Mouse (Mus musculus) MEL (cell line): ENCODE data around the gene Pip5k1b. TPM values are rescaled to one million over a fixed set of nuclear protein-coding genes. Genes with fewer than 3 reads are reported as not detected.

Experiments used
- DNase-seq: peaks from one replicate; pipeline ENCODE4 v3.0.0; 2011; ENCODE audit warnings: low read depth, low spot score
- H3K27ac ChIP-seq: 2 replicates; pipeline ENCODE4 v1.5.1; 2012; ENCODE audit warnings: low read depth, mild to moderate bottlenecking, control low read depth, low read length, moderate library complexity; ENCODE audit not compliant: control insufficient read depth
- H3K27me3 ChIP-seq, 2 experiments: fragments of 150-350 bp in 1 of 2; sonication (generic) in 1 of 2; 2 replicates each; pipeline ENCODE4 v1.6.1; 2012; ENCODE audit warnings: low read length in 2 of 2, mild to moderate bottlenecking in 2 of 2, improper control_type of control experiment in 1 of 2, moderate library complexity in 1 of 2; ENCODE audit not compliant: insufficient read depth in 2 of 2, control insufficient read depth in 1 of 2
- H3K36me3 ChIP-seq, 2 experiments: 2 replicates each; pipeline ENCODE4 v1.6.1; 2012 to 2014; ENCODE audit warnings: low read length in 2 of 2, improper control_type of control experiment in 1 of 2, inconsistent platforms in 1 of 2, mild to moderate bottlenecking in 1 of 2; ENCODE audit not compliant: insufficient read depth in 2 of 2, control insufficient read depth in 1 of 2
- H3K4me1 ChIP-seq, 2 experiments: fragments of 150-350 bp in 1 of 2; sonication (generic) in 1 of 2; 2 replicates each; pipeline ENCODE4 v1.6.1; 2012; ENCODE audit warnings: low read length in 2 of 2, improper control_type of control experiment in 1 of 2, mild to moderate bottlenecking in 1 of 2; ENCODE audit not compliant: insufficient read depth in 2 of 2, control insufficient read depth in 1 of 2
- H3K4me3 ChIP-seq, 2 experiments: fragments of 150-350 bp in 1 of 2; sonication (generic) in 1 of 2; 2 replicates each; pipeline ENCODE4 v1.5.1; 2012; ENCODE audit warnings: low read depth in 2 of 2, low read length in 2 of 2, mild to moderate bottlenecking in 2 of 2, moderate library complexity in 2 of 2, control low read depth in 1 of 2, improper control_type of control experiment in 1 of 2; ENCODE audit not compliant: control insufficient read depth in 1 of 2, insufficient read depth in 1 of 2
- H3K79me2 ChIP-seq: 2 replicates; pipeline ENCODE4 v1.6.1; 2012; ENCODE audit warnings: mild to moderate bottlenecking, low read length, moderate library complexity; ENCODE audit not compliant: control insufficient read depth, poor library complexity, insufficient read depth
- H3K9ac ChIP-seq: 2 replicates; pipeline ENCODE4 v1.6.1; 2012; ENCODE audit warnings: low read depth, mild to moderate bottlenecking, control low read depth, low read length, moderate library complexity; ENCODE audit not compliant: control insufficient read depth, poor library complexity, severe bottlenecking
- H3K9me3 ChIP-seq: fragments of 150-350 bp; sonication (generic); replicated peaks from 2 replicates; pipeline ENCODE4 v1.6.1; 2012; ENCODE audit warnings: mild to moderate bottlenecking, low read length, improper control_type of control experiment, moderate library complexity; ENCODE audit not compliant: insufficient read depth
- BHLHE40 ChIP-seq: IDR thresholded peaks from 2 replicates; pipeline ENCODE4 v1.6.1; 2012; ENCODE audit warnings: low read depth, mild to moderate bottlenecking, inconsistent platforms, low read length, improper control_type of control experiment, borderline replicate concordance
- CHD1 ChIP-seq: IDR thresholded peaks from 2 replicates; pipeline ENCODE4 v1.6.1; 2012; ENCODE audit warnings: low read depth, mild to moderate bottlenecking, inconsistent platforms, low read length, improper control_type of control experiment
- CHD2 ChIP-seq: IDR thresholded peaks from 2 replicates; pipeline ENCODE4 v1.6.1; 2011; ENCODE audit warnings: low read length, improper control_type of control experiment
- CTCF ChIP-seq, 3 experiments: IDR thresholded peaks in 2 of 3; conservative IDR thresholded peaks in 1 of 3; 2 replicates each; pipeline ENCODE4 v1.5.1; 2011 to 2012; ENCODE audit warnings: low read length in 3 of 3, low read depth in 2 of 3, mild to moderate bottlenecking in 2 of 3, improper control_type of control experiment in 1 of 3, inconsistent platforms in 1 of 3, mixed read lengths in 1 of 3, moderate library complexity in 1 of 3; ENCODE audit not compliant: control insufficient read depth in 1 of 3, insufficient read depth in 1 of 3, poor library complexity in 1 of 3, severe bottlenecking in 1 of 3
- E2F4 ChIP-seq: IDR thresholded peaks from 2 replicates; pipeline ENCODE4 v1.6.1; 2011; ENCODE audit warnings: low read depth, low read length, improper control_type of control experiment, borderline replicate concordance
- ELF1 ChIP-seq: IDR thresholded peaks from 2 replicates; pipeline ENCODE4 v1.6.1; 2014; ENCODE audit warnings: low read depth, mild to moderate bottlenecking, inconsistent platforms, low read length, improper control_type of control experiment, moderate library complexity
- EP300 ChIP-seq, 2 experiments: IDR thresholded peaks; 2 replicates each; pipeline ENCODE4 v1.6.1; 2011; ENCODE audit warnings: improper control_type of control experiment in 2 of 2, low read length in 2 of 2, low read depth in 1 of 2, mild to moderate bottlenecking in 1 of 2
- JUND ChIP-seq: IDR thresholded peaks from 2 replicates; pipeline ENCODE4 v1.6.1; 2011; ENCODE audit warnings: low read depth, mild to moderate bottlenecking, improper control_type of control experiment, low read length
- KAT2A ChIP-seq: conservative IDR thresholded peaks from 2 replicates; pipeline ENCODE4 v1.6.1; 2012; ENCODE audit warnings: low read depth, low read length, improper control_type of control experiment, inconsistent platforms
- MAFK ChIP-seq: IDR thresholded peaks from 2 replicates; pipeline ENCODE4 v1.6.1; 2011; ENCODE audit warnings: low read depth, mild to moderate bottlenecking, low read length, improper control_type of control experiment, borderline replicate concordance
- MAX ChIP-seq: IDR thresholded peaks from 2 replicates; pipeline ENCODE4 v1.6.1; 2011; ENCODE audit warnings: low read length, improper control_type of control experiment
- MEF2A ChIP-seq: IDR thresholded peaks from 2 replicates; pipeline ENCODE4 v1.6.1; 2014; ENCODE audit warnings: low read depth, mild to moderate bottlenecking, inconsistent platforms, low read length, improper control_type of control experiment; ENCODE audit not compliant: poor library complexity, insufficient replicate concordance, severe bottlenecking; ENCODE audit errors: extremely low read depth
- MXI1 ChIP-seq: IDR thresholded peaks from 2 replicates; pipeline ENCODE4 v1.6.1; 2011; ENCODE audit warnings: mild to moderate bottlenecking, low read depth, low read length, improper control_type of control experiment
- MYB ChIP-seq: IDR thresholded peaks from 2 replicates; pipeline ENCODE4 v1.6.1; 2011; ENCODE audit warnings: mild to moderate bottlenecking, low read depth, low read length, improper control_type of control experiment
- NELFE ChIP-seq: IDR thresholded peaks from 2 replicates; pipeline ENCODE4 v1.6.1; 2011; ENCODE audit warnings: low read depth, low read length, improper control_type of control experiment
- NRF1 ChIP-seq: IDR thresholded peaks from 2 replicates; pipeline ENCODE4 v1.6.1; 2014; ENCODE audit warnings: low read depth, mild to moderate bottlenecking, inconsistent platforms, low read length, improper control_type of control experiment, moderate library complexity; ENCODE audit not compliant: poor library complexity, insufficient read depth, severe bottlenecking
- POLR2A ChIP-seq, 2 experiments: IDR thresholded peaks; 2 replicates each; pipeline ENCODE4 v1.6.1; 2011 to 2012; ENCODE audit warnings: low read length in 2 of 2, mild to moderate bottlenecking in 2 of 2, control low read depth in 1 of 2, improper control_type of control experiment in 1 of 2, low read depth in 1 of 2, moderate library complexity in 1 of 2; ENCODE audit not compliant: control insufficient read depth in 1 of 2, insufficient read depth in 1 of 2, poor library complexity in 1 of 2
- POLR2AphosphoS5 ChIP-seq: IDR thresholded peaks from 2 replicates; pipeline ENCODE4 v1.6.1; 2012; ENCODE audit warnings: low read depth, borderline replicate concordance, mild to moderate bottlenecking, inconsistent platforms, low read length, moderate library complexity, mixed read lengths
- RAD21 ChIP-seq: IDR thresholded peaks from 2 replicates; pipeline ENCODE4 v1.6.1; 2011; ENCODE audit warnings: mild to moderate bottlenecking, low read depth, low read length, improper control_type of control experiment
- RCOR1 ChIP-seq: IDR thresholded peaks from 2 replicates; pipeline ENCODE4 v1.6.1; 2012; ENCODE audit warnings: low read depth, mild to moderate bottlenecking, inconsistent platforms, low read length, improper control_type of control experiment
- TCF12 ChIP-seq: IDR thresholded peaks from 2 replicates; pipeline ENCODE4 v1.6.1; 2014; ENCODE audit warnings: low read depth, mild to moderate bottlenecking, inconsistent platforms, low read length, improper control_type of control experiment, moderate library complexity
- USF1 ChIP-seq: IDR thresholded peaks from 2 replicates; pipeline ENCODE4 v1.6.1; 2014; ENCODE audit warnings: low read depth, mild to moderate bottlenecking, inconsistent platforms, low read length, improper control_type of control experiment, moderate library complexity
- ZMIZ1 ChIP-seq: IDR thresholded peaks from 2 replicates; pipeline ENCODE4 v1.6.1; 2012; ENCODE audit warnings: low read depth, mild to moderate bottlenecking, inconsistent platforms, low read length, improper control_type of control experiment, moderate library complexity
- ZNF384 ChIP-seq: IDR thresholded peaks from 2 replicates; pipeline ENCODE4 v1.6.1; 2012; ENCODE audit warnings: low read depth, mild to moderate bottlenecking, inconsistent platforms, low read length, improper control_type of control experiment
- polyA plus RNA-seq, 2 experiments: library from polyadenylated mRNA; stranded (reverse) in 1 of 2; unstranded in 1 of 2; fragments of >175 nt in 1 of 2; fragments of >200 nt in 1 of 2; gene quantifications; 2 replicates each; pipeline versions ENCODE4 v1.2.1 to v1.2.4; 2012; ENCODE audit warnings: low replicate concordance in 2 of 2, low read depth in 1 of 2; ENCODE audit not compliant: insufficient read length in 2 of 2, insufficient read depth in 1 of 2, missing spikeins in 1 of 2
- total RNA-seq: library from RNA; depleted of rRNA; stranded (reverse); fragments of 300-350 nt; gene quantifications from 2 replicates; pipeline ENCODE4 v1.2.3, GENCODE M21; 2012

Gene Pip5k1b
- total and polyA plus RNA-seq, 3 experiments: 3.4 to 10.0 TPM; not detected in 1

GRCm38 (mm10) chr19:24603431-24603830, 47.8 kb upstream of the Pip5k1b start:
- Histone ChIP-seq H3K4me3 (no peak overlapping the region), H3K27me3 (peaks cover 0 to 3% of the 10 kb centered on the region in 2 experiments; a peak in 3 of 4 replicates), H3K79me2 (no peaks in the 10 kb centered on the region), H3K9ac (no peak overlapping the region), H3K36me3 (no peaks in the 10 kb centered on the region), H3K9me3 (no peaks in the 10 kb centered on the region), H3K4me1 (no peaks in the 10 kb centered on the region), H3K27ac (no peak overlapping the region)
- DNase-seq: no peak
- no peak for TF ChIP-seq TCF12
- no peak for TF ChIP-seq CHD1
- TF ChIP-seq MAX: no peak

GRCm38 (mm10) chr19:24586726-24587125, 31.1 kb upstream of the Pip5k1b start:
- Histone ChIP-seq H3K79me2 (no peaks in the 10 kb centered on the region), H3K4me3 (no peak overlapping the region), H3K27me3 (peaks cover 6 to 10% of the 10 kb centered on the region in 2 experiments), H3K36me3 (no peaks in the 10 kb centered on the region), H3K27ac (no peak overlapping the region), H3K9ac (no peak overlapping the region), H3K4me1 (no peaks in the 10 kb centered on the region), H3K9me3 (no peaks in the 10 kb centered on the region)
- no peak for TF ChIP-seq ZMIZ1
- TF ChIP-seq MYB: no peak
- TF ChIP-seq EP300 (IDR thresholded peaks at IDR 0.05; ENCODE audit: low read depth in 1 of 2, low read length in 2 of 2): no peak
- DNase-seq: no peak

GRCm38 (mm10) chr19:24585171-24585570, 29.5 kb upstream of the Pip5k1b start:
- H3K27ac ChIP-seq: no peak overlapping the region
- H3K79me2 ChIP-seq: no peaks in the 10 kb centered on the region
- no peaks in the 10 kb centered on the region for H3K4me1 ChIP-seq
- no peak overlapping the region for H3K4me3 ChIP-seq
- H3K9me3 ChIP-seq: no peaks in the 10 kb centered on the region
- H3K9ac ChIP-seq: no peak overlapping the region
- no peaks in the 10 kb centered on the region for H3K36me3 ChIP-seq
- TF ChIP-seq MXI1 (no peak), USF1 (no peak), RAD21 (no peak), ELF1 (no peak), RCOR1 (no peak), MAFK (no peak), MEF2A (no peak), POLR2AphosphoS5 (no peak), JUND (no peak), BHLHE40 (no peak), NRF1 (no peak), ZMIZ1 (no peak), CTCF (IDR thresholded peaks at IDR 0.05 in 2 of 3, conservative IDR thresholded peaks at IDR 0.05 in 1 of 3; ENCODE audit: control insufficient read depth in 1 of 3, insufficient read depth in 1 of 3, low read depth in 2 of 3, low read length in 3 of 3, poor library complexity in 1 of 3, severe bottlenecking in 1 of 3) (no peak), E2F4 (no peak), POLR2A (IDR thresholded peaks at IDR 0.05; ENCODE audit: control insufficient read depth in 1 of 2, insufficient read depth in 1 of 2, low read depth in 1 of 2, low read length in 2 of 2, poor library complexity in 1 of 2) (no peak), KAT2A (no peak), CHD2 (no peak), NELFE (no peak), ZNF384 (no peak)
- peaks cover 7 to 10% of the 10 kb centered on the region in 2 experiments for H3K27me3 ChIP-seq
- no peak for DNase-seq
